Mouse (Mus musculus): ENCODE results near the gene Tcf20. TPM values are rescaled to one million over a fixed set of nuclear protein-coding genes. Genes with fewer than 3 reads are reported as not detected.

Gene Tcf20
- total and polyA plus RNA-seq, 3 experiments, result 34.7 to 92.0 (median 91.8) TPM

GRCm38 (mm10) chr15:82950246-82950645 is 37.4 kb downstream of the Tcf20 start:
- H3K27ac ChIP-seq (ENCODE audit: control insufficient read depth, low read depth, low read length), result no peak overlapping the region
- no peak overlapping the region for H3K9ac ChIP-seq (ENCODE audit: control insufficient read depth, low read depth, low read length, poor library complexity, severe bottlenecking)
- DNase-seq (ENCODE audit: low read depth, low spot score), result no peak
- H3K27me3 ChIP-seq (ENCODE audit: control insufficient read depth in 1 of 2, insufficient read depth in 2 of 2, low read length in 2 of 2), result peaks cover 4 to 9% of the 10 kb centered on the region in 2 experiments
- no peak overlapping the region for H3K4me3 ChIP-seq (ENCODE audit: control insufficient read depth in 1 of 2, insufficient read depth in 1 of 2, low read depth in 2 of 2, low read length in 2 of 2)
- no peak for TF ChIP-seq POLR2A (IDR thresholded peaks at IDR 0.05; ENCODE audit: control insufficient read depth in 1 of 2, insufficient read depth in 1 of 2, low read depth in 1 of 2, low read length in 2 of 2, poor library complexity in 1 of 2)
- TF ChIP-seq MAFK (IDR thresholded peaks at IDR 0.05; ENCODE audit: borderline replicate concordance, low read depth, low read length), result no peak
- no peaks in the 10 kb centered on the region for H3K36me3 ChIP-seq (ENCODE audit: control insufficient read depth in 1 of 2, insufficient read depth in 2 of 2, low read length in 2 of 2)
- no peaks in the 10 kb centered on the region for H3K4me1 ChIP-seq (ENCODE audit: control insufficient read depth in 1 of 2, insufficient read depth in 2 of 2, low read length in 2 of 2)
- H3K9me3 ChIP-seq (replicated peaks; ENCODE audit: insufficient read depth, low read length), result no peaks in the 10 kb centered on the region
- H3K79me2 ChIP-seq (ENCODE audit: control insufficient read depth, insufficient read depth, low read length, poor library complexity), result no peaks in the 10 kb centered on the region

- H3K9me3 ChIP-seq (replicated peaks; ENCODE audit: insufficient read depth, low read length), result no peaks in the 10 kb centered on the region
- H3K27me3 ChIP-seq (ENCODE audit: control insufficient read depth in 1 of 2, insufficient read depth in 2 of 2, low read length in 2 of 2), result peaks cover 0 to 6% of the 10 kb centered on the region in 2 experiments; a peak in 2 of 4 replicates
- no peaks in the 10 kb centered on the region for H3K36me3 ChIP-seq (ENCODE audit: control insufficient read depth in 1 of 2, insufficient read depth in 2 of 2, low read length in 2 of 2)
- no peak overlapping the region for H3K4me3 ChIP-seq (ENCODE audit: control insufficient read depth in 1 of 2, insufficient read depth in 1 of 2, low read depth in 2 of 2, low read length in 2 of 2)
- no peak overlapping the region for H3K27ac ChIP-seq (ENCODE audit: control insufficient read depth, low read depth, low read length)
- H3K79me2 ChIP-seq (ENCODE audit: control insufficient read depth, insufficient read depth, low read length, poor library complexity), result no peaks in the 10 kb centered on the region
- no peaks in the 10 kb centered on the region for H3K4me1 ChIP-seq (ENCODE audit: control insufficient read depth in 1 of 2, insufficient read depth in 2 of 2, low read length in 2 of 2)
- DNase-seq (ENCODE audit: low read depth, low spot score), result no peak
- no peak overlapping the region for H3K9ac ChIP-seq (ENCODE audit: control insufficient read depth, low read depth, low read length, poor library complexity, severe bottlenecking)
- TF ChIP-seq TBP (IDR thresholded peaks at IDR 0.05; ENCODE audit: low read depth, low read length) (no peak), ZKSCAN1 (IDR thresholded peaks at IDR 0.05; ENCODE audit: low read depth, low read length) (no peak), POLR2AphosphoS5 (IDR thresholded peaks at IDR 0.05; ENCODE audit: borderline replicate concordance, low read depth, low read length) (no peak), KAT2A (conservative IDR thresholded peaks at IDR 0.05; ENCODE audit: low read depth, low read length) (no peak), SMC3 (IDR thresholded peaks at IDR 0.05; ENCODE audit: low read depth, low read length) (no peak), USF1 (IDR thresholded peaks at IDR 0.05; ENCODE audit: low read depth, low read length) (no peak), E2F4 (IDR thresholded peaks at IDR 0.05; ENCODE audit: borderline replicate concordance, low read depth, low read length) (no peak), NELFE (IDR thresholded peaks at IDR 0.05; ENCODE audit: low read depth, low read length) (no peak)
Measured at GRCm38 (mm10) chr15:82947431-82947830, 40.2 kb downstream of the Tcf20 start.

GRCm38 (mm10) chr15:82944479-82945195 is 43.0 kb downstream of the Tcf20 start:
- H3K27ac ChIP-seq (ENCODE audit: control insufficient read depth, low read depth, low read length), result no peak overlapping the region
- TF ChIP-seq POLR2A (IDR thresholded peaks at IDR 0.05; ENCODE audit: control insufficient read depth in 1 of 2, insufficient read depth in 1 of 2, low read depth in 1 of 2, low read length in 2 of 2, poor library complexity in 1 of 2) (no peak), MAX (IDR thresholded peaks at IDR 0.05; ENCODE audit: low read length) (no peak), GABPA (IDR thresholded peaks at IDR 0.05; ENCODE audit: low read depth, low read length) (no peak)
- no peaks in the 10 kb centered on the region for H3K4me1 ChIP-seq (ENCODE audit: control insufficient read depth in 1 of 2, insufficient read depth in 2 of 2, low read length in 2 of 2)
- H3K27me3 ChIP-seq (ENCODE audit: control insufficient read depth in 1 of 2, insufficient read depth in 2 of 2, low read length in 2 of 2), result no peaks in the 10 kb centered on the region; a peak in 1 of 4 replicates
- H3K36me3 ChIP-seq (ENCODE audit: control insufficient read depth in 1 of 2, insufficient read depth in 2 of 2, low read length in 2 of 2), result no peaks in the 10 kb centered on the region
- H3K4me3 ChIP-seq (ENCODE audit: control insufficient read depth in 1 of 2, insufficient read depth in 1 of 2, low read depth in 2 of 2, low read length in 2 of 2), result no peak overlapping the region
- no peaks in the 10 kb centered on the region for H3K9me3 ChIP-seq (replicated peaks; ENCODE audit: insufficient read depth, low read length)
- H3K79me2 ChIP-seq (ENCODE audit: control insufficient read depth, insufficient read depth, low read length, poor library complexity), result no peaks in the 10 kb centered on the region
- H3K9ac ChIP-seq (ENCODE audit: control insufficient read depth, low read depth, low read length, poor library complexity, severe bottlenecking), result no peak overlapping the region
- DNase-seq (ENCODE audit: low read depth, low spot score), result no peak

All from MEL (cell line).